Mouse (Mus musculus) embryonic facial prominence, embryonic 10.5 days (tissue): ENCODE data around the gene Mmp19. TPM values are rescaled to one million over a fixed set of nuclear protein-coding genes. Genes with fewer than 3 reads are reported as not detected.

Source experiments
- DNase-seq: peaks from one replicate; pipeline ENCODE4 v3.0.0-alpha.2; 2017; ENCODE audit warnings: low spot score
- H3K27ac ChIP-seq: fragments of 300-500 bp; sonication (generic); replicated peaks from 2 replicates; pipeline ENCODE4 v1.5.1; 2016; ENCODE audit warnings: mild to moderate bottlenecking
- H3K27me3 ChIP-seq: fragments of 300-500 bp; sonication (generic); replicated peaks from 2 replicates; pipeline ENCODE4 v1.6.1; 2016; ENCODE audit warnings: low read depth, mild to moderate bottlenecking; ENCODE audit not compliant: poor library complexity, severe bottlenecking
- H3K36me3 ChIP-seq: fragments of 300-500 bp; sonication (generic); replicated peaks from 2 replicates; pipeline ENCODE4 v1.6.1; 2016; ENCODE audit warnings: mild to moderate bottlenecking, moderate library complexity
- H3K4me1 ChIP-seq: fragments of 300-500 bp; sonication (generic); 2 replicates; pipeline ENCODE4 v1.6.1; 2016
- H3K4me3 ChIP-seq: fragments of 300-500 bp; sonication (generic); 2 replicates; pipeline ENCODE4 v1.5.1; 2016; ENCODE audit warnings: mild to moderate bottlenecking, moderate library complexity
- H3K9me3 ChIP-seq: fragments of 300-500 bp; sonication (generic); 2 replicates; pipeline ENCODE4 v1.6.1; 2016; ENCODE audit warnings: mild to moderate bottlenecking
- whole genome bisulfite sequencing: fragments of 180-500 bp; shearing (Covaris S2); methylation state at CpG from one replicate; pipeline ENCODE4 v1.1.7; 2016; 5-methylcytosine and 5-hydroxymethylcytosine counted together
- polyA plus RNA-seq: library from polyadenylated mRNA; unstranded; fragments of >200 nt; fragmentation: Nextera tagmentation; extraction: Ambion mirVana; gene quantifications from 2 replicates; pipeline ENCODE4 v1.2.1, GENCODE M21; 2016

Gene Mmp19
- 0.26 and 0.30 TPM in 2 replicates for polyA plus RNA-seq

DNA sequence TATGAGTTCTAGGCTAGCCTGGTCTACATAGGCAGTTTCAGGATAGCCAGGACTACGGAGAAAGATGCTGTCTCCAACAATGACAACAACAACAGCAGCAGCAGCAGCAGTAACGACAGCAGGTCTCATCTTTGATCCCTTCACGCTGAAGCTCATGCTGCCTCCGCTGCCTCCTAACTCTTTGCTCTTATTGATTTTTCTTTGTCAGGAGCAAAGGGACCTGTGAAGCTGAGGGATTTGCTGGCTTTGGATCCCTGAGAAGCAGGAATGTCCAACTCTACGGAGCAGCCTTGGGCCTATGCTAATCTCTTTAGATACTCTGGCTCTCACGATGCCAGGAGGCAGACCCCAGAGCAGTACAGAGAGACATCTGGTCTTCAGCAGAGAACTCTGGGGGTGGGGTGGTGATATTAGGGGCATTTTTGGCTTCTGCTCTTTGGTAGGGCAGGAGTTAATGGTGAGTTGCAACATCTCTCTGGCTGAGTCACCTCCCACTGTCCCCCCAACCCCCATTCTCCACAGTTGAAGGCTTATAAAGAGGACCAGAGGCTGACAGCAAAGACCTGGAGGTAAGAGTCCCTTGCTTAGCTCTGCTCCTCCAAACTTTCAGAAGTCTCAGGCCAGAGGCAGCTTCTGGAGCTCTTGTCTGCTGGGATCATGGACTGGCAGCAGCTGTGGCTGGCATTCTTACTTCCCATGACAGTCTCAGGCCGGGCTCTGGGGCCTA lies at the start of gene Mmp19:
Gene Mmp19 (plus strand): TSS at position 513 of the 727 bp plus-strand sequence.
- no peaks in the 10 kb centered on the region for H3K36me3 ChIP-seq
- H3K27ac ChIP-seq: no peak within 1 kb of the TSS
- no peaks in the 10 kb centered on the region for H3K27me3 ChIP-seq
- no peaks in the 10 kb centered on the region for H3K9me3 ChIP-seq
- no peak within 1 kb of the TSS for H3K4me3 ChIP-seq
- DNase-seq: no peak
- WGBS: 71% methylated on average over 7 of the region's 7 CpGs
- H3K4me1 ChIP-seq: no peaks in the 10 kb centered on the region

DNA sequence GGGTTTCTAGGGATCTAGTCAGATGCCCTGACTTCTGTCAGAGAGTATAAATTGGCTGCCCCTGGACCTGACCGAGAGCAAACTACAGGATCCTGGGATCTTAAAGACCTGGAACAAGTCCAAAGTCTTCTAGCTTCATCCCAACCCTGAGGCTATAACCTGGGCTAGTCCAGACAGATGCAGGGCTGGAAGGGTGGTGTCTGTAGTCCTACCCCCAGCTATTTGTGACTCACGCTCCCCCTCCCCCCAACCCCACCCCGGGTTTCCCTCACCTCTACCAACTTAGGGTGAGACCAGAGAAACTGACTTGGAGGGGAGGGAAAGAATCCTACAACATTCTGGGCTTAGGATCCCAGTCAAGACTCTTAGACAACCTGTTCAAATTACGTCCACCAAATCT lies 48.1 kb upstream of the Mmp19 start:
- H3K4me1 ChIP-seq: peaks cover 36% of the 10 kb centered on the region
- H3K27ac ChIP-seq: no peak overlapping the region
- no peaks in the 10 kb centered on the region for H3K36me3 ChIP-seq
- peak; percentile 13 for DNase-seq
- 45% methylated on average over 4 of the region's 4 CpGs for WGBS
- peaks cover 58% of the 10 kb centered on the region for H3K27me3 ChIP-seq
- no peaks in the 10 kb centered on the region for H3K9me3 ChIP-seq
- H3K4me3 ChIP-seq: peak overlapping the region; percentile 77

DNA sequence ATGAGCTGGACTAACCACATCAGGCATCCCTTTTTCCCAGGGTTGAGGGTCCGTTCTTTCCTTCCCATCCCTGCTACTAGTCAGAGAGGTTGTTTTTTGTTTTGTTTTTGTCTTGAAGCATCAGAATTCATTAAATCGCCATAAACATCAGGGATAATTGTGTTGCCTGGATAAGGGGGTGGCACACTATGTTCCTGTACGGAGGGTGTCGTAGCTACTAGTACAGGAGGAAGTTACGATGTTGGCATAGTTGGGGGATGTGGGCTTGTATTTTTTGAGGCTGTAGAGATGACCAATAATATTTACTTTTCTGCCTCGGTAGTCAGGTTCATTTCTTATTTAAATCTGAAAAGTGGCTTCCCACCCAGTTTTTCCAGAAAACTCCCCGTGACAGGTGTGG lies 47.5 kb upstream of the Mmp19 start:
- H3K27me3 ChIP-seq: peaks cover 58% of the 10 kb centered on the region
- DNase-seq: no peak
- H3K9me3 ChIP-seq: no peaks in the 10 kb centered on the region
- peak overlapping the region; percentile 77 for H3K4me3 ChIP-seq
- WGBS: 8% methylated on average over 7 of the region's 7 CpGs
- H3K27ac ChIP-seq: no peak overlapping the region
- H3K36me3 ChIP-seq: no peaks in the 10 kb centered on the region
- H3K4me1 ChIP-seq: peaks cover 36% of the 10 kb centered on the region

DNA sequence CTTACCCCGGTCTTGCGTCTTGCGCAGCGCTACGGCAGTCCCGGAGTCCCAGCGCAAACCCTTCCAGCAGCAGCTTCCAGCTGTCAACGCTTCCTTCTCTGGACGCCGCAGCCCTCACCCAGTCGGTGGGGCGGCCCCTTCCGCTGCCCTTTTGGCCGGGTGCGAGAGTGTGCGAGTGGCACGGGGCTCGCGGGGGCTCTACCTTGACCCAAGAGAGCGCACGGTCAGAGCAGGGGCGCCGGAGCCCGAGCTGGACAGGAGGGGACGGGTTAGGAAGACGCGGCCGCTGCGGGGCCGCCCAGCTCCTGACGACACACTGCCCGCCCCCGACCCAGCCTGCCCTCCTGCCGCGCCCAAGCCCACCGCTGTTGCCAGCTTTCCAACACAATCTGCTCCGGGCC lies 46.9 kb upstream of the Mmp19 start:
- DNase-seq: peak; percentile 79
- Histone ChIP-seq H3K36me3 (no peaks in the 10 kb centered on the region), H3K9me3 (no peaks in the 10 kb centered on the region), H3K4me3 (peak overlapping the region; percentile 77), H3K27ac (peak overlapping the region; percentile 81), H3K4me1 (peaks cover 36% of the 10 kb centered on the region), H3K27me3 (peaks cover 58% of the 10 kb centered on the region)
- WGBS: 1% methylated on average over 37 of the region's 37 CpGs

DNA sequence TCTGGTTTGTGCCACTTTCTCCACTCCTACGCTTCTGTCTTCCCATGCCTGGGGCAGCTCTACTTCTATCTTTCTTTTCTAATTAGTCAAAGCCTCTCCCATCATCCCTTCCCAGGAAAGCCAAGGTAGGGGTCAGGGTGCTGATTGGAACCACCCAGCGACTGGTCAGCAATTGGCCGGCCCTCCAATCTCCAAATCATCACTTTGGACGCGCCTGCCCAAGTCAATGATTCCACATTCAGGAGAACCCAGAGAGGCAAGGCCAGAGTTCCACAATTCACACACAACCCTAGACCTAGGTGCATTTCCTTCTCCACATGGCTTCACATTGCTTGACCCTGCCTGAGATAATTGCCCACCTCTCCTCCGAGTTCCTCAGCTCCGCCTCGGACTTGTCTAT lies 46.5 kb upstream of the Mmp19 start:
- Histone ChIP-seq H3K27me3 (peaks cover 58% of the 10 kb centered on the region), H3K9me3 (no peaks in the 10 kb centered on the region), H3K27ac (peak overlapping the region; percentile 81), H3K36me3 (no peaks in the 10 kb centered on the region), H3K4me1 (peaks cover 40% of the 10 kb centered on the region), H3K4me3 (peak overlapping the region; percentile 77)
- DNase-seq: no peak
- WGBS: 12% methylated on average over 8 of the region's 8 CpGs

DNA sequence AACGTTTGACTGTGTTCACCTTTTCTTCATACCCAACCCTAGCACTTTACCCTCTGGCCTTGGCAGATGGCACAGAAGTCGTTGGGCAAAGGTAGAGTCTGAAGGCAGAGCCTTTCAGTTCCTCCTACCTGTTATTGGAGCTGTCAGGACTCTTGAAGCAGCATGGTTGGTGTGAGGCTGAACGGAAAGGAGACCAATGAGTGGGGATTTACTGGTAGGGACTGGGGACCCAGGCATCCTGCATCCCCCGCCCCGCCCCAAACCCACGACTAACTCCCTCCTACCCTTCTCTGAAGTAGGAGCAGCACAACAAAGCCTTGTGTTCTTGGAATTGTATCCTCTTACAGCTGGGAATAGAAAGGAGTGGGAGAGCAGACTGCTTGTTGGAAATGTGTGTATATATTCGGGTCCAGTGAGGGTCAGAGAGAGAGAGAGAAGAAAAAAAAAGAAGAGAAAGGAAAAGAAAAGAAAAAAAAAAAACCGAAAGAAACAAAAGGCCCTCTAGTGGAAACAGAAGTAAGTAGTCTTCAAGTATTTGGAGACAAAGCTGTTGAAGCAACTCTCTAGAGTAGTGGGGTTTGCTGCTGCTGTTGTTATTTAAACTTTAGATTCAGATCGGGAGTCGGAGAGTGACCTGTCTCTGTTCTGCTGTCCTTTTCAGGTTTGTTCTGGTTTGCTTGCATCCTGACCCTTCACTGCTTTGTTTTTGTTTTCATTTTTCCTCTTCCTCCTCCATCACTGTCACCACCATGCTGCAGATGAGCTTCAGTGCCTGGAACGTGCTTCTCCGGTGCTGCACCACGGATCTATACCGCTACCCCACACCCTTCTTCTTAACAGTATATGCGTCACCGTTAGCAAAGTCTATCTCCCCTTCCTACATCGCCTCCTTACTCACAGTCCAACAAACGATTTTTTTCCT lies 45.8 kb upstream of the Mmp19 start, which contains the start of gene Dgka:
Gene Dgka (minus strand): TSS at position 176 of the 922 bp plus-strand sequence.
- Histone ChIP-seq H3K27ac (peak within 1 kb of the TSS; percentile 81), H3K27me3 (peaks cover 58% of the 10 kb centered on the region), H3K9me3 (no peaks in the 10 kb centered on the region), H3K4me3 (peak within 1 kb of the TSS; percentile 77), H3K36me3 (no peaks in the 10 kb centered on the region), H3K4me1 (peaks cover 47% of the 10 kb centered on the region)
- peak; percentile 21 for DNase-seq
- WGBS: 24% methylated on average over 18 of the region's 18 CpGs

DNA sequence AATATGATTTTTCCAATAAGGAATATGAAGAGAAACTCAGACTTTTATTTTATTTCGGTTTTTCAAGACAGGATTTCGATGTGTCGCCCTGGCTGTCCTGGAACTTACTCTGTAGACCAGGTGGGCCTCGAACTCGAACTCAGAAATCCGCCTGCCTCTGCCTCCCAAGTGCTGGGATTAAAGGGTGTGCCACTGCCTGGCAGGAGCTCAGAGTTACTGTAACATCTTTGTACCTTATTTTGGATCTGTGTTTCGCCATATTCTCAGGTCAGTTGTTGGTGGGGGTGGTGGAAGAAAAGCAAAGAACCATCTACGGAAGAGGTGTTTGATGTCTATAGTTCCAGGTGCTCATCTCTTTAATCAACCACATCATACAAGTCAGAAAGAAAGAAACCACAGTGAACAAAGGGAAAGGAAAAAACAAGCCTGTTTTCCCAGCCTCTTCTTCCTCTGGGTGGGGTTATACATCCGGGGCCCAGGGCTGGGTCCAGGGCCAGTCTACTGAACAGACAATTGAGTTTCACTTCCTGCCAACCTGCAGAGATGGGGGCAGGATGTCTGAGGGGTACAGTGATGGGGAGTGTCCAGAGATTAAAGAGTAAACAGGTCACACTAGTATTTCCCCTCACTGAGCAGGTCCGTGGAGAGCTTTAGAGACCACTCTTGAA lies 44.6 kb upstream of the Mmp19 start:
- Histone ChIP-seq H3K36me3 (0 out of 2 replicates have a peak, but pooled peaks cover 4% of the 10 kb centered on the region), H3K27ac (no peak overlapping the region), H3K9me3 (no peaks in the 10 kb centered on the region), H3K27me3 (peaks cover 54% of the 10 kb centered on the region), H3K4me1 (peaks cover 53% of the 10 kb centered on the region), H3K4me3 (no peak overlapping the region)
- DNase-seq: no peak
- WGBS: 92% methylated on average over 10 of the region's 10 CpGs

DNA sequence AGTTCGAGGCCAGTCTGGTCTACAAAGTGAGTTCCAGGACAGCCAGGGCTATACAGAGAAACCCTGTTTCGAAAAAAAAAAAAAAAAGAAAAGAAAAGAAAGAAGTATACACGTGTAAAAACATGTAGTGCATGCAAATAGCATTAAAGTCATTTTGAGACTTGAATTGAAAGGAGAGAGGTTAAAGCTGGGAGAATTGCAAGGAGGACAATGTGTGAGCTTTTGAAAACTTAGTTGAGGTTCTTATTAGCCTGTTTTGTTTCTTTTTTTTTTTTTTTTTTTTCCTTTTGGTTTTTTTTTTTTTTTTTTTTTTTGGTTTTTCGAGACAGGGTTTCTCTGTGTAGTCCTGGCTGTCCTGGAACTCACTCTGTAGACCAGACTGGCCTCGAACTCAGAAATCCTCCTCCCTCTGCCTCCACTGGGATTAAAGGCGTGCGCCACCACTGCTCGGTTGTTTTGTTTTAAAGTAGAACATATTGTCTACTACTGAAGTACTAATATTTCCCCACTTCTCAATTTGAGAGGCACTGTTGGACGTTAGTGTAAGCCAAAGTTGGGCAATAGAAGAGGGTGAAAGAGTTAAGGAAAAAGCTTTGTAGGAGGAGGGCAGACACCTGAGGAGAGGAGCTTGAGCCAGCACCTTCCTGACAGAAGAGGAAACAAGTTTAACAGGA lies 43.6 kb upstream of the Mmp19 start:
- DNase-seq: no peak
- Histone ChIP-seq H3K9me3 (no peaks in the 10 kb centered on the region), H3K4me1 (peaks cover 53% of the 10 kb centered on the region), H3K36me3 (peaks cover 7% of the 10 kb centered on the region; the same call in 1 of the 2 replicates), H3K27ac (peak overlapping the region; percentile 94), H3K27me3 (peaks cover 44% of the 10 kb centered on the region), H3K4me3 (peak overlapping the region; percentile 74)
- WGBS: 31% methylated on average over 9 of the region's 9 CpGs

DNA sequence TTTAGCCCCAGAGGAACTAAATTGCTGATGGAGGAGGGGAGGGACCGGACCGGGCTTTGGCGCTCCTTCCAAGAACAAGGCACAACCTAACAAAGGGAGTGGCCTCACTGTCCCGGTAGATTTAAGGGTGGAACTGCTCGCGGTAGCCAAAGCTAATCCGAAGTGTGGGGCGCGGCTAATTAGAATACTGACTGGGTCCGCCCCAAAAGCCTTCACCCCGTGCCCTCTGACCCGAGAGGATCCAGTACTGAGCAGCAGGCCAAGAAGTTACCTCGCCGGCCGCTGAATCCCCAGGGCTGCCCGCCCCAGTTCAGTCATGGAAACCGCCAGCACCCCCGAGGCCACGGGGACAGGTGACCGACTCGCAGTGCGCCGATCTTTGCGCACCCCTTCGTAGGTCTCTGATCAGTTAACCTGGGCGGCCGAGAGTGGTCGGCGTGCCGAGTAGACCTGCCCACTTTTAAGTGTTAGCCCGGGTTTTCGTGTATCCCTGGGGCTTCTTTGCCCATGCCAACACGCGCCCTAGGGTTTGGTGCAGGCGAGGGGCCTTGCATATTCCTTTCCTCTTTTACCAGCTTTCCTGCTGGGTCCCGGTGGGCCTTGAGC lies 43.0 kb upstream of the Mmp19 start, which contains the start of gene Pym1:
Gene Pym1 (plus strand): TSS at position 244 of the 606 bp plus-strand sequence.
- under 1% methylated on average over 36 of the region's 36 CpGs for WGBS
- Histone ChIP-seq H3K27ac (peak within 1 kb of the TSS; percentile 94), H3K4me1 (peaks cover 51% of the 10 kb centered on the region), H3K9me3 (no peaks in the 10 kb centered on the region), H3K4me3 (peak within 1 kb of the TSS; percentile 74), H3K27me3 (peaks cover 38% of the 10 kb centered on the region), H3K36me3 (peaks cover 14% of the 10 kb centered on the region)
- DNase-seq: peak; percentile 82

DNA sequence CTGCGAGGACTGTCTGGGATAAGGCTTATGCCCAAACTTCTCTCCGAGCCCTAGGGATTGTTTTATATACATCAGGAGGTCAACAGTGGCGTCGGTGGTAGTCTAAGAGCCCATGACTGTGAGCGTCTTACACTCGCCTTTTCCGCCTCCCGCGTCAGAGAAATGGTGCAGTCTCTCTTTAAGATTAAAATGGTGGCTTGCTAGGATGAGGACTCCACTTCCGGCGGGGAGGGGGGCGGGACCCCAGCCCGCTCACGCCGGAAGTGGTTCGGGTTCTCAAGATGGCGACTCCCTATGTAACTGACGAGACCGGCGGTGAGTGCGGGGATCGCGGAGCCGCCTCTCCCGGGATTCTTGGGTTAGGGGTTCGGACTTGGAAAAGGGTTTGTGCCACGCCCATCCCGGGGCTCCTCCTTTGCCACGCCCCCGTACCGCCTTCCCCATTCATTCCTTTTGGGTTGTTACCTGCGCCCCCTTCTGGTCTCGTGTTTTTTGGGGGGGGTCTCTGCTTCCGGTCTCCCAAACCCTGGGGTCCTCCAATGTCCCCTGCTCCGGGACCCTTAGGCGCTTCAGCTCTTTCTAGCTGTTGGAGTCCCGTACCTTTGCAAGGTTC lies 42.4 kb upstream of the Mmp19 start:
- DNase-seq: peak; percentile 95
- peak overlapping the region; percentile 94 for H3K27ac ChIP-seq
- peaks cover 32% of the 10 kb centered on the region for H3K27me3 ChIP-seq
- WGBS: under 1% methylated on average over 37 of the region's 37 CpGs
- H3K4me1 ChIP-seq: peaks cover 45% of the 10 kb centered on the region
- peaks cover 20% of the 10 kb centered on the region for H3K36me3 ChIP-seq
- no peaks in the 10 kb centered on the region for H3K9me3 ChIP-seq
- H3K4me3 ChIP-seq: peak overlapping the region; percentile 74

DNA sequence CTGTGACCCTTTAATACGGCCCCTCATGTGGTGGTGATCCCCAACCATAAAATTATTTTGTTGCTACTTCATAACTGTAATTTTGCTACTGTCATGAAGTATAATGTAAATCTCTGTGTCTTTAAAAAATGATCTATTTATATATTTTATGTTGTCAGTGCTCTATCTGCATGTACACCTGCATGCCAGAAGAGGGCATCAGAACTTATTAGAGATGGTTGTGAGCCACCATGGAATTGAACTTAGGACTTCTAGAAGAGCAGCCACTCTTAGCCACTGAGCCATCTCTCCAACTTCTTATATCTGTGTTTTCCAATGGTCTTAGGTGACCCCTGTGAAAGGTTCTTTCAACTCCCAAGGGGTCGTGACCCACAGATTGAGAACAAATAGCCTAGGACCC lies 17.8 kb upstream of the Mmp19 start:
- H3K4me3 ChIP-seq: no peak overlapping the region
- H3K27ac ChIP-seq: no peak overlapping the region
- 81% methylated on average over 2 of the region's 2 CpGs for WGBS
- H3K27me3 ChIP-seq: no peaks in the 10 kb centered on the region
- H3K9me3 ChIP-seq: no peaks in the 10 kb centered on the region
- DNase-seq: no peak
- peaks cover 11% of the 10 kb centered on the region for H3K4me1 ChIP-seq
- H3K36me3 ChIP-seq: peaks cover 8% of the 10 kb centered on the region; the same call in 1 of the 2 replicates
